Mouse (Mus musculus) ES-Bruce4 (cell line): ENCODE data around the gene Atl2.

ENCODE experiments used
- CTCF ChIP-seq: IDR thresholded peaks from one replicate; pipeline ENCODE4 v1.8.1; 2011; ENCODE audit warnings: low read depth, low read length
- POLR2A ChIP-seq: IDR thresholded peaks from one replicate; pipeline ENCODE4 v1.8.1; 2011; ENCODE audit warnings: low read length; ENCODE audit not compliant: insufficient read depth

DNA sequence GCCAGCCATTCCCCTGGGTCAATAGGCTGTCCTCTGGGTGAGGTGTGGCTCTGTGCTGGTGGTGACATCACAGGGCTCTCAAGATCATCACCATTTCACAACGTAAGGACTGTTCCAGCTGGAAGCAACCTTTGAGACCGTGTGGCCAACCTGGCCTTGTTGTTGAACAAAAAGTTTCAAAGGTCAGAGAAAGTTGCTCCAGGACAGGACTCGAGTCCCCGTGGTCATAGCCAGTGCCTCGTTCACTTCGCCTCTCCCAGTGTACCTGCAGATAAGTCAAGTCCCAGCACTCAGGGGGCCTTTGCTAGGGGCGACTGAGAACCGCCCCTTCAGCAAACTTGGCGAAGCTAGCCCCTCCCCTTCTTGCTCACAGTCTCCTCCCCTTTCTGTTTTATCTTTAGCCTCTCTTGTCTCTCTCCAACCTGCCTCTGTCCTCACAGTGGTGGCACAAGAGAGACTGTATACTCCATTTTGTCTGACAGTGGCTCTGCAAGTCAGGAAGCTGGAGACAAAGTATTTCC is 22.6 kb upstream of the Atl2 start:
- TF ChIP-seq POLR2A (no peak), CTCF (no peak)
